Mouse (Mus musculus) lung, adult 2 months (tissue): ENCODE data around the gene Stk24. TPM values are rescaled to one million over a fixed set of nuclear protein-coding genes. Genes with fewer than 3 reads are reported as not detected.

Source experiments
- DNase-seq: peaks from one replicate; pipeline ENCODE4 v3.0.0; 2022
- H3K4me1 ChIP-seq: fragments of 200-500 bp; 2 replicates; pipeline ENCODE4 v1.6.1; 2011; ENCODE audit warnings: low read length; ENCODE audit not compliant: control insufficient read depth, insufficient read depth
- H3K4me3 ChIP-seq: fragments of 200-500 bp; replicated peaks from 2 replicates; pipeline ENCODE3; 2011; ENCODE audit warnings: low read depth, mild to moderate bottlenecking, control low read depth, low read length; ENCODE audit errors: extremely low read depth
- CTCF ChIP-seq: fragments of 200-500 bp; IDR thresholded peaks from 2 replicates; pipeline ENCODE4 v1.5.1; 2011; ENCODE audit warnings: mild to moderate bottlenecking, low read length, control low read depth; ENCODE audit not compliant: insufficient read depth
- POLR2A ChIP-seq: fragments of 200-500 bp; IDR thresholded peaks from 2 replicates; pipeline ENCODE4 v1.6.1; 2011; ENCODE audit warnings: low read depth, mild to moderate bottlenecking, control low read depth, low read length, borderline replicate concordance; ENCODE audit errors: extremely low read depth
- WGBS: fragments of 180-500 bp; shearing (Covaris S2); methylation state at CpG from one replicate; pipeline ENCODE4 v1.1.7; 2018; 5-methylcytosine and 5-hydroxymethylcytosine counted together
- polyA plus RNA-seq: library from polyadenylated mRNA; depleted of rRNA; stranded (reverse); fragments of >200 nt; gene quantifications from 2 replicates; pipeline ENCODE4 v1.2.3, GENCODE M21; 2012

Stk24 gene
- polyA plus RNA-seq, 1 experiment, result 26.9 TPM

DNA sequence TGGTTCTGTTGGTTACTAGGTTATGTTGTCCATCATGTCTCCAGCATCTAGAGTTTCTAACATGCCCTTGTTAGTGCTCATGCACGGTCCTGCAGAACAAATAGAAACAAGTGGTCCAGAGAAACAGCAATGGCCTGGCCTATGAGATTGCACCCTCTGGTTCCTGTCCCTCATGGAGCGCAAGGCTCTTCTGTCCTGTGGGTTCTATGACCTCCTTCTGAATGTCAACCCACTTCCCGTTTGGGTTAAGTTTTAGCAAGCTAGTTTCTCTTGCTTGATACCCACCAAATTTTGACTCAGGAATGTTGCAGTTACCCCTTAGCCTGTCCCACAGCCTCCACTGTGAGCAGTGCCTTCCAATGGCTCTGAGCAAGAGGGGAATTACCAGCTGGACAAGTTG, 29.1 kb upstream of the Stk24 start:
- no peak for DNase-seq
- WGBS, result 76% methylated on average over 3 of the region's 3 CpGs
- TF ChIP-seq CTCF (no peak), POLR2A (no peak)
- Histone ChIP-seq H3K4me3 (no peak overlapping the region), H3K4me1 (no peaks in the 10 kb centered on the region)

DNA sequence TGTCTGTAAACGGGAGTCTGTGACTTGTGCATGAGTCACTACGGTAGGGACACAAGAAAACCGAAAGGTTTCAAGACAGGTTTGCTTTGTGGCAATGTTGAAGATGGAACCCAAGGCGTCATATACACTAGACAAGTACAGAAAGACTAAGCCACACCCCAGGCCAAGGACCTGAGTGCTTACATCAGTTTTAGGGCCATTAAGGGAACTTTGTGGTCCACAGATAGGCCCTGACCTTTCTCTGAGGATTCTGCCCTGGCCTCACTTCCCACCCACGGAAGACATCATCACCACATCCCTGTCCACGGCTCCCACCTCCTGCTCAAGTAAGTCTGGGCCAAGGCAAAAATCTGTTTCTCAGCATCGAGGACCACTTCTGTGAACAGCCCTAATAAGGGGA, 27.1 kb upstream of the Stk24 start:
- 89% methylated on average over 7 of the region's 7 CpGs for WGBS

DNA sequence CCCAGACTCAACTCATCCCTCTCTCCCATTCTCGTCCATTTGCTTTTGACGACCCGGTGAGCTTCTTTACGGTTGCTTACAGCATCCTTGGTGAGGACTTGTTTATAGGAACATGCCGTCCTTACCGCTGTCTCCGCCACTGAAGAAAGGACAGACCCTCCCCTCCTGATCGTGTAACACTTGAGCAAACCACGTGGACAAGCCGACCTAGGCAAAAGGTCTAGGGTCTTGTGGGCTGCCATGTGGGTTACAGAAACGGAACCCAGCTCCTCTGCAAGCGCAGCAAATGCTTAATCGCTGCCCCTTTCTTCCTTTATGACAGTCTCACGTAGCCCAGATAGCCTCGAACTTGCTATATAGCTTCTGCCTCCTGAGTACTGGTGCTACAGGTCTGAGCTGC, 25.7 kb upstream of the Stk24 start:
- Histone ChIP-seq H3K4me3 (no peak overlapping the region), H3K4me1 (no peaks in the 10 kb centered on the region)
- DNase-seq, result no peak
- TF ChIP-seq POLR2A, result no peak
- no peak for TF ChIP-seq CTCF
- WGBS, result 47% methylated on average over 15 of the region's 15 CpGs

More for the DNA sequence above, 27.1 kb upstream of the Stk24 start:
- H3K4me3 ChIP-seq, result no peak overlapping the region
- TF ChIP-seq CTCF (no peak), POLR2A (no peak)
- DNase-seq, result no peak
- no peaks in the 10 kb centered on the region for H3K4me1 ChIP-seq

DNA sequence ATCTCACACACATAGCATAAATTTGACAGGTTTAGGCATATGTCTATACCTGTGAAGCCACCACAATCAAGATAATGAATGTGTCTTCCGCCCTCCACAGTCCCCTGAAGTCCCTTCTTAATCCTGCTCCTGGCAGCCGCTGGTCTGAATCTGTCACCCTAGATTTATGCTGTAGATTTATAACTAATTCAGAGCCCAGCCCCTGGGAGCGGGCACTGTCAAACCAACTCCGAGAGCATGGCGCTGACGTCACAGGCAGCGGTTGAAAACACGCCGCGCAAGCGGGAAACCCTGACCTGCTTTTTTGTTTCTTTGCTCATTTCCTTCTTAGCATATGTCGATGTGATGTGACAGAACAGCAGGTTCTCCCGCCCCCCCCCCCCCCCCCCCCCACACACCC, 25.3 kb upstream of the Stk24 start:
- Histone ChIP-seq H3K4me1 (no peaks in the 10 kb centered on the region), H3K4me3 (no peak overlapping the region)
- 58% methylated on average over 13 of the region's 13 CpGs for WGBS

DNA sequence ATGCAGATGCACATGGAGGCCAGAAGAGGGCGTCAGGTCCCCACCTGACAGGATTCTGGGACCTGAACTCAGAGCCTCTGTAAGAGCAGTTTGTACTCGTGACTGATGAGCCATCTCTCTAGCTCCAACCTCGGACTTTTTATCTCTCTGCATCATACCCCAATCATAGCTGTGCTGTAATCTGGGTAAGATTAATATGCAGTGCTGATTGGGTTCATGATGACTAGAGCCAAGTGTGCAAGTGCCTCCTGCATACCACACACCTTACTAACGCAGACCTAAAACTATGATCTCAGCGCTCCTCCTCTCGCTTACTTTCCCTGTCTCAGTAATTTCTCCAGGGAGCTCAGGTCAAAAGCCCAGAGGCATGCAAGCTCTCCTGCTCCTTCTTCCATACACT, 19.9 kb upstream of the Stk24 start:
- Histone ChIP-seq H3K4me3 (no peak overlapping the region), H3K4me1 (no peaks in the 10 kb centered on the region)
- TF ChIP-seq POLR2A (no peak), CTCF (no peak)
- no peak for DNase-seq
- 84% methylated on average over 6 of the region's 6 CpGs for WGBS

More for the DNA sequence above, 25.3 kb upstream of the Stk24 start:
- TF ChIP-seq POLR2A, result no peak
- TF ChIP-seq CTCF, result no peak
- DNase-seq, result no peak

DNA sequence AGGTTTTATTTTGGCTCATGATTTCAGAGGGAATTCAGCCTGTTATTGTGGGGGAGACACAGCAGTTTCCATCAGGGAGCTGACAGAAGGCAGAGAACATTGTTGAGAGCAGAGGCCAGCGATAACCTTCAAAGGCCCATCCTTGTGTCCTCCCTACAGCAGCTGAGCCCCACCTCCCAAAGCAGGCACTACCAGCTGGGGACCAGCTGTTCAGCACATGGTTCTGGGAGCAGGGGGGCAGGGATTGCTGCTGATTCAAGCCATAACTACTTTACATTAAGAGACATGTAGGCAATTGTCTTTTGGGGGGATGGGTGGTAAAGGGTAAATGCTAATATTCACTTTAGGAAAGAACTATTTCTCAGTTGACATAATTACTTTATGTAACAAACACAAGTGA, 17.7 kb upstream of the Stk24 start:
- TF ChIP-seq POLR2A (no peak), CTCF (no peak)
- no peak for DNase-seq
- Histone ChIP-seq H3K4me1 (no peaks in the 10 kb centered on the region), H3K4me3 (no peak overlapping the region)
- 76% methylated on average over 1 of the region's 1 CpGs for WGBS

DNA sequence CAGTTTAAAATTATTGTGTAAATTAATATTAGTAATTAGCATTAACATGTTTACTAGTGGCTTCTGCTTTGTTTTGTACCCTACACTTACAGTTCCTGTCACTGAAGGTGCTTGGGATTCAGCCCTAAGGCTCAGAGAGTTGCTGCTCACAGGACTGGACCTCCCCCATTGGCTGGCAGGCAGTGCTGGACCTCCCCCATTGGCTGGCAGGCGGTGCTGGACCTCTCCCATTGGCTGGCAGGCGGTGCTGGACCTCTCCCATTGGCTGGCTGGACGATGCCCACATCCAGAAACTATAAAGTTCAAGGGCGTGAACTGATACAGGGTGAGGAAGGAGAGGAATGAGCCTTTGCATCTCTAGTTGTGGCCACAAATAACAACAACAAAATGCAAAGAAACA, 15.3 kb upstream of the Stk24 start:
- no peak for DNase-seq
- H3K4me3 ChIP-seq, result no peak overlapping the region
- no peaks in the 10 kb centered on the region for H3K4me1 ChIP-seq
- WGBS, result 90% methylated on average over 4 of the region's 4 CpGs
- TF ChIP-seq CTCF (no peak), POLR2A (no peak)

DNA sequence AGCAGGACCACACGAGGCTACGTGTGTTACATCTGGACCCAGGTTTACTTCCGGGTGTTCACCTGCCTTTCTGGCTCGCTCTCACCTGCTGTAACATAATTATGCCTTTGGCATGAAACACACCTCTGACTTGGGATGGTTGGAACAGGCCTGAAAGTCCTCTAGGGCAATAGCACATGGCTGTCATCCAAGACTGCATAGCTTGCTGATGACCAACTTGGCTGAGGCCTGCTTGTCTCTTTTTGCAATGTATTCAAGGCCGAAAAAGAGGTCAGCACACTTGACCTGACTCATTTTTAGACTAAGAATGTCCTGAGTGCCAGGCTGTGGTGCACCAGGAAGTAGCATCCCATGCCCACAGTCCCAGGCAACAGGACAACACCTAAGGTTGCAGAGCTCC, 12.1 kb upstream of the Stk24 start:
- H3K4me1 ChIP-seq, result no peaks in the 10 kb centered on the region
- WGBS, result 55% methylated on average over 5 of the region's 5 CpGs
- no peak overlapping the region for H3K4me3 ChIP-seq
- TF ChIP-seq POLR2A, result no peak
- no peak for TF ChIP-seq CTCF
- peak; percentile 52 for DNase-seq

DNA sequence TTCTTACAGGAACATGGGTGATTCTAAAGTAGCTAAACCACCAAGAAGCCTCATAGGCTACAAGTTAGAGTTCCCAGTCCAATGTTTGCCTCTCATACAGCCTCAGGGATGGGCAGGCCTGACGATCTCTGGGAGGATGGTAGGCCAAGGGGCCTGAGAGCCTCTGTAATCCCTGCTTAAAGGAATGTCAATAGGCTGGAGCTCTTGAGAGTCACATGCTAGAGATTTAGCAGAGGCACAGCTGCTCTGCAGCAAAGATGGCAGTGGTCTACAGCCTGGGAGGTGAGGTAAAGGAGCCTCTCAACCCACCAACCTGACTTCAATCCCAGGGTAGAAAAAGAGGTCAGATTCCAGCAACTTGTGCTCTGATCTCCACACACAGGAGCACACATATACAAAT, 7.9 kb upstream of the Stk24 start:
- 81% methylated on average over 1 of the region's 1 CpGs for WGBS
- TF ChIP-seq CTCF, result no peak
- no peak for TF ChIP-seq POLR2A
- H3K4me3 ChIP-seq, result no peak overlapping the region
- no peak for DNase-seq
- H3K4me1 ChIP-seq, result no peaks in the 10 kb centered on the region

DNA sequence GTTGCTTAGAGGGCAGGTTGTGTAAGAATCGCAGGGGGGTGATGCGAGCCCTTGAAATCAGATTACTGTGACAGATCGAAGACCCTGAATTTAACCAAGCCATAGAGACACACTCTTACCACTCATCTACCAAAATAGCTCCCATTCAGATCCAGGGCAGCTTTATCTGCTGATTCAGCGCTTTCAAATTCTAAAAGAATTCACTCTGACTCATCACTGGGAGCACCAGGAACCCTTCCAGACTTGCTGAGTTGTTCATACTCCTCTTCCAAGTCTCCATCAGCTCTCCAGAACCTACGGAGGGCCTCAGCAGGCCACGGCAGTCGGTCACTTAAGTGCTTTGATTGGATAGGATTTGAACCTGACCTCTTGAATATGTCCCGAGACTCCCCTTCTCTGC, 5.6 kb upstream of the Stk24 start:
- no peak overlapping the region for H3K4me3 ChIP-seq
- DNase-seq, result no peak
- TF ChIP-seq CTCF, result no peak
- TF ChIP-seq POLR2A, result no peak
- 79% methylated on average over 8 of the region's 8 CpGs for WGBS
- H3K4me1 ChIP-seq, result no peaks in the 10 kb centered on the region
